Mouse (Mus musculus) testis, adult 2 months (tissue): ENCODE data around the gene Ttc7. TPM values are rescaled to one million over a fixed set of nuclear protein-coding genes. Genes with fewer than 3 reads are reported as not detected.

Experiments used
- H3K27ac ChIP-seq: fragments of 200-500 bp; 2 replicates; pipeline ENCODE4 v1.5.1; 2012; ENCODE audit warnings: low read depth, low read length; ENCODE audit not compliant: control insufficient read depth, insufficient read depth
- H3K27me3 ChIP-seq: fragments of 200-500 bp; 2 replicates; pipeline ENCODE4 v1.6.1; 2012; ENCODE audit warnings: mild to moderate bottlenecking, low read length, moderate library complexity; ENCODE audit not compliant: control insufficient read depth, insufficient read depth
- H3K36me3 ChIP-seq: fragments of 200-500 bp; 2 replicates; pipeline ENCODE4 v1.6.1; 2012; ENCODE audit warnings: mild to moderate bottlenecking, low read length; ENCODE audit not compliant: control insufficient read depth, insufficient read depth
- H3K4me1 ChIP-seq: fragments of 200-500 bp; 2 replicates; pipeline ENCODE4 v1.6.1; 2012; ENCODE audit warnings: low read length; ENCODE audit not compliant: control insufficient read depth, insufficient read depth
- H3K4me3 ChIP-seq: fragments of 200-500 bp; 2 replicates; pipeline ENCODE4 v1.5.1; 2012; ENCODE audit warnings: low read depth, mild to moderate bottlenecking, low read length, moderate library complexity, mixed read lengths; ENCODE audit not compliant: control insufficient read depth
- CTCF ChIP-seq: fragments of 200-500 bp; IDR thresholded peaks from 2 replicates; pipeline ENCODE4 v1.5.1; 2012; ENCODE audit warnings: low read depth, mild to moderate bottlenecking, inconsistent platforms, low read length, moderate library complexity; ENCODE audit not compliant: control insufficient read depth, insufficient read depth, insufficient replicate concordance
- POLR2A ChIP-seq: fragments of 200-500 bp; IDR thresholded peaks from 2 replicates; pipeline ENCODE4 v1.6.1; 2012; ENCODE audit warnings: low read depth, mild to moderate bottlenecking, inconsistent platforms, low read length, moderate library complexity; ENCODE audit not compliant: control insufficient read depth
- polyA plus RNA-seq: library from polyadenylated mRNA; depleted of rRNA; stranded (reverse); fragments of >200 nt; gene quantifications from 2 replicates; pipeline ENCODE4 v1.2.3, GENCODE M21; 2012

The Ttc7 gene
- polyA plus RNA-seq, 1 experiment = 71.5 TPM

GRCm38 (mm10) chr17:87351241-87352105 lies 68.8 kb downstream of the Ttc7 start:
- Histone ChIP-seq H3K27me3 (no peaks in the 10 kb centered on the region), H3K4me3 (no peak overlapping the region), H3K27ac (no peak overlapping the region), H3K4me1 (no peaks in the 10 kb centered on the region), H3K36me3 (no peaks in the 10 kb centered on the region)
- TF ChIP-seq CTCF = no peak

GRCm38 (mm10) chr17:87352106-87352897 lies 69.6 kb downstream of the Ttc7 start:
- H3K27ac ChIP-seq = no peak overlapping the region
- no peaks in the 10 kb centered on the region for H3K36me3 ChIP-seq
- H3K4me3 ChIP-seq = no peak overlapping the region
- no peaks in the 10 kb centered on the region for H3K27me3 ChIP-seq
- TF ChIP-seq CTCF (no peak), POLR2A (no peak)
- no peaks in the 10 kb centered on the region for H3K4me1 ChIP-seq

DNA sequence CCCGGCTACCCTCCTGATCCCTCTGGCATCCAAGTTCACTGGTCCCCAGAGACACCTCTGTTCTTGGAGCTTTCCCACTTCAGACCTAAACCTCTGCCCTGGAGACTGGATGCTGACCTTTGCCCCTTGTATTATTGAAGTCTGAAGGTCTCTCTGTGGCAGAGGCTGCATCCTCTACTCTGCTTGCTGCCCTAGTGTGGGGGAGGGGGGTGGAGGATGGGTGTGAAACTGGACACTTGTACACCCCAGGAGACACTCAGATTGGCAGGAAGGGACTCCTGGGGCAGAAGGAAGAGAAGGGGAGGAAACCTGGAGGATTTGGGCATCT lies 70.2 kb downstream of the Ttc7 start:
- Histone ChIP-seq H3K4me3 (no peak overlapping the region), H3K27me3 (no peaks in the 10 kb centered on the region), H3K4me1 (no peaks in the 10 kb centered on the region), H3K36me3 (no peaks in the 10 kb centered on the region), H3K27ac (no peak overlapping the region)
- TF ChIP-seq POLR2A (no peak), CTCF (no peak)

DNA sequence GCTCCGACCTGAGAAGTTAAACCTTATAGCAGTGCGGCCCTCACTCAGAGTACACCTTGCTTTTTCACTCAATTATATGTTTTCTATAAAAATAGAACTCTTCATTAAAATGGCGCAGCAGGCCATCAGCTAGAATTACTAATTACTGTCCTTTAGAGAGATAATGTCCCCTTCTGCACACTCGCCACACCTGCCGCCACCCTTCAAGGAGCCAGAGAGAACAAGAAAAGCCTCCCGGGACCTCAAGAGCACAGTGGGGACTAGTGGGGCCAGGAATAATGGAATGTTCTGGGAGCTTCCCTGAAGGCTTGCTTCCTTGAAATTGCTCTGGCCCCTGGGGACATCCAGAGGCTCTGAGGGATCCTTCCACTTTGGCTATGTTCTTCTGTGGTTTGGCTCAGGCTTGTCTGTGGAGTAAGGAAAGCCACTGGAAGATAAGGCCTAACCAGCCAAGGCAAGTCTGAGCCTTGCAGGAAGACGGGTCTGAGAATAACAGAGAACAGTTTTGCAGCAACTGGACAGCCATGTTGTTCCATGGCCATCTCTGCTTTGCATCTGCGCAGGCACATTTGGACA lies 71.1 kb downstream of the Ttc7 start:
- no peaks in the 10 kb centered on the region for H3K4me1 ChIP-seq
- H3K27ac ChIP-seq = no peak overlapping the region
- no peaks in the 10 kb centered on the region for H3K36me3 ChIP-seq
- H3K4me3 ChIP-seq = no peak overlapping the region
- TF ChIP-seq CTCF = no peak
- TF ChIP-seq POLR2A = no peak
- H3K27me3 ChIP-seq = no peaks in the 10 kb centered on the region

- Histone ChIP-seq H3K27ac (no peak overlapping the region), H3K27me3 (no peaks in the 10 kb centered on the region)
Observed at GRCm38 (mm10) chr17:87355456-87355855, 72.8 kb downstream of the Ttc7 start.

DNA sequence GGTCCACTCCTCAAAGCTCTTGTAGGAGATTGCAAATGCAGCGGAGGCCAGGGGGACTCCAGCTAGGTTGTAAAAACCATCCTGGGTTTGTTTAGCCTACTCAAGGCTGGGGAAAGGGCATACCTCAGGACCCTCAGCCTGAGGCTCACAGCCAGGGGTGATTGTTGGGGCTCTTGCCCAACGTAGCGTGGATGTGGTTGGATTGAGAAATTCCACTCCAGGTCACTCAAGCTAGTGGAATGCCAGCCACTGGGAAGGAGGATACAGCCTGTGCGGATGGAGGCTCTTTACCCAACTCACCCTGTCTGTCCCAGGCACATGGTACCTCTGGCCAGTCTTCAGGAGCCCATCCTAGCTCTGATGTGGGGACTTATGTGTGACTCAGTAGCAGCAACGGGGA lies 73.6 kb downstream of the Ttc7 start:
- TF ChIP-seq CTCF = no peak
- no peaks in the 10 kb centered on the region for H3K4me1 ChIP-seq
- no peaks in the 10 kb centered on the region for H3K27me3 ChIP-seq
- H3K4me3 ChIP-seq = no peak overlapping the region
- no peak overlapping the region for H3K27ac ChIP-seq
- H3K36me3 ChIP-seq = no peaks in the 10 kb centered on the region

More at GRCm38 (mm10) chr17:87355456-87355855, 72.8 kb downstream of the Ttc7 start:
- TF ChIP-seq POLR2A = no peak
- TF ChIP-seq CTCF = no peak
- H3K4me3 ChIP-seq = no peak overlapping the region
- H3K4me1 ChIP-seq = no peaks in the 10 kb centered on the region
- no peaks in the 10 kb centered on the region for H3K36me3 ChIP-seq

DNA sequence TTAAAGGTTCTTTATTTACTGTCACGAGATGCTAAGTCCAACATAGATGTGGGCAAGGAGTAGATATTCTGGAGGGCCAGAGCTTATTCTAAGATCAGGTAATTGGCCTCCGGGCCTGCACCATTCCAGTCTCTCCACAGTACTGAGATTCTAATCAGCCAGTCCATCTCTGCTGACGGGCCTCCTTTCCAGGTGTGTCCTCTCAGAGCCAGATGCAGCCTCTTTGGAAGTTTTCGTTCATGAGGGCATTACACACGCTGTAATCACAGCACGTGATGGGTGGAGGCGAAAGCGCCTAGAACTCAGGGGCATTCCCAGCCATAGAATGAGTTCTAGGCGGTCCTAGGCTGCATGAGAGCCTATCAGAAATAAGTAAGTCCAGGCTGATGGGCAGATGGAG lies 74.8 kb downstream of the Ttc7 start:
- H3K4me1 ChIP-seq = no peaks in the 10 kb centered on the region

More for the DNA sequence above, 74.8 kb downstream of the Ttc7 start:
- H3K27me3 ChIP-seq = no peaks in the 10 kb centered on the region
- H3K36me3 ChIP-seq = no peaks in the 10 kb centered on the region
- no peak overlapping the region for H3K4me3 ChIP-seq
- no peak overlapping the region for H3K27ac ChIP-seq
- TF ChIP-seq POLR2A = no peak
- TF ChIP-seq CTCF = no peak
